Mouse (Mus musculus) forebrain, embryonic 14.5 days (tissue): Measurements from ENCODE around the gene Prr12. TPM values are rescaled to one million over a fixed set of nuclear protein-coding genes. Genes with fewer than 3 reads are reported as not detected.

Source experiments
- ATAC-seq: fragments of 200-750 bp; cut with Nextera tagmentation; 2 replicates; pipeline ENCODE4 v1.8.0; 2017; ENCODE audit warnings: mild to moderate bottlenecking, moderate library complexity
- DNase-seq: peaks from one replicate; pipeline ENCODE4 v3.0.0-alpha.2; 2015; ENCODE audit warnings: low spot score
- H3K27ac ChIP-seq: fragments of 300-500 bp; sonication (generic); 2 replicates; pipeline ENCODE4 v1.5.1; 2014; ENCODE audit warnings: low read depth, mild to moderate bottlenecking, control low read depth, low read length, moderate library complexity
- H3K27me3 ChIP-seq: fragments of 300-500 bp; sonication (generic); replicated peaks from 2 replicates; pipeline ENCODE4 v1.6.1; 2014; ENCODE audit warnings: low read length, control low read depth, mixed read lengths; ENCODE audit not compliant: control insufficient read depth, insufficient read depth
- H3K36me3 ChIP-seq: fragments of 300-500 bp; sonication (generic); 2 replicates; pipeline ENCODE4 v1.6.1; 2014; ENCODE audit warnings: low read length, control low read depth; ENCODE audit not compliant: control insufficient read depth, insufficient read depth
- H3K4me1 ChIP-seq: fragments of 300-500 bp; sonication (generic); 2 replicates; pipeline ENCODE4 v1.6.1; 2014; ENCODE audit warnings: antibody characterized with exemption, low read length, control low read depth; ENCODE audit not compliant: control insufficient read depth, insufficient read depth
- H3K4me2 ChIP-seq: fragments of 300-500 bp; sonication (generic); 2 replicates; pipeline ENCODE4 v1.6.1; 2014; ENCODE audit warnings: mild to moderate bottlenecking, control low read depth, low read length
- H3K4me3 ChIP-seq: fragments of 300-500 bp; sonication (generic); 2 replicates; pipeline ENCODE4 v1.5.1; 2014; ENCODE audit warnings: low read depth, low read length, control low read depth
- H3K9ac ChIP-seq: fragments of 300-500 bp; sonication (generic); 2 replicates; pipeline ENCODE4 v1.6.1; 2014; ENCODE audit warnings: mild to moderate bottlenecking, low read length, control low read depth, moderate library complexity
- H3K9me3 ChIP-seq: fragments of 300-500 bp; sonication (generic); replicated peaks from 2 replicates; pipeline ENCODE4 v1.6.1; 2016; ENCODE audit warnings: low read length, control low read depth, mixed read lengths; ENCODE audit not compliant: control insufficient read depth
- WGBS: fragments of 180-500 bp; shearing (Covaris S2); extraction: QIAGEN DNeasy Blood & Tissue Kit; methylation state at CpG from one replicate; pipeline ENCODE4 v1.1.7; 2014; 5-methylcytosine and 5-hydroxymethylcytosine counted together
- polyA plus RNA-seq: library from polyadenylated mRNA; unstranded; fragments of >200 nt; fragmentation: Nextera tagmentation; extraction: Ambion mirVana; gene quantifications from 2 replicates; pipeline ENCODE4 v1.2.1, GENCODE M21; 2014

Prr12 gene
- polyA plus RNA-seq, 1 experiment from 2014 or later = 13.6 TPM

DNA sequence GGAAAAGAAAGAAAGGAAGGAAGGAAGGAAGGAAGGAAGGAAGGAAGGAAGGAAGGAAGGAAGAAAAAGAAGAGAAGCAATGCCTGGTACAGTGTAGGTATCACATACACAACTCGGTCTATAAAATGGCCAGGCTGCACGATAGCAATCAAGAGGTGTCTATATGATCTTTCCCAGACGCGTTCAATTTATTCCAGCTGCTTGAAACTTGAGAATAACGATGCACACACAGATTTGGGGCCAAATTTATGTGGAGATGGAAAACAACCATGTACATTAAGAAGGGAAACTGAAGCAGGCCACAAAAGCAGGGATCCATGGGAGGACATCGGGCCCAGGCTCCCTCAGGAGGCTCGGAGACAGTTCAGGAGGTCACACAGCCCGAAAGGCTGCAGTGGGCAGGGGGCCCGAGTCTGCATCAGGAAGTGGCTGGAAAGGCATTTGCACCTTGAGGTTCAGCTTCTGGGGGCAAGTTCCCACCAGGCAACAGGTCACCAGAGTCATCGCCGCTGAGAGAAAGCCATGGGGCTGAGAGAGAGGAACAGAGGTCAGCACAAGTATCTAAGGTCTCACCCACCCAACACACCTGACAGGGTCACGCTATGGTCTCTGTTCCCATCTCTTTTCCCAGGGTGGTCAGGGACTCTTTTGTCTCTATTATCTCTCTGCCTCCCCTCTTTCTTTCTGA is 40.3 kb upstream of the Prr12 start:
- Histone ChIP-seq H3K9ac (no peak overlapping the region), H3K27me3 (no peaks in the 10 kb centered on the region), H3K4me1 (peaks cover 8% of the 10 kb centered on the region; the same call in 1 of the 2 replicates), H3K4me2 (no peak overlapping the region), H3K9me3 (no peaks in the 10 kb centered on the region), H3K36me3 (no peaks in the 10 kb centered on the region), H3K27ac (no peak overlapping the region), H3K4me3 (no peak overlapping the region)
- DNase-seq (no peak), ATAC-seq (no peak)
- 68% methylated on average over 12 of the region's 12 CpGs for WGBS

DNA sequence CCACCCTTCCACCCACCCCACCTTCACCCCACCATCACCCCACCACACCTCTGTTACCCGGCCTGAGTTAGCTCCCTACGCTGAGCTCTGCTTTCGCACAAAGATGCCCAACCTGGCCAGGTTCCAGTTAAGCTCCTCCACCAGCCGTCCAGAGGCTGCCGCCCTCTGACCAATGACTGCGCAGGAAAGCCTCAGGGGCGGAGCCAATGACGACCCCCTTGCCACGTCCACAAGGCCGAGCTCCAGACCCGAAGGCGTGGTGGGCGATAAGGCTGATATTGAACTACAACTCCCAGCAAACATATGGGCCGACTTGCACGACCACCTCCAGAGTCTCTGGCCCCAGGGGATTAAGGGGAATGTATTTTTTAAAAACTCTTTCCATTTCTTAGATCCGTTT is 39.4 kb upstream of the Prr12 start, which contains the start of gene Rcn3:
Gene Rcn3, minus strand, starts transcription at position 174 of the 400 bp plus-strand sequence.
- WGBS = under 1% methylated on average over 16 of the region's 16 CpGs
- DNase-seq (peak; percentile 95), ATAC-seq (peak; percentile 96)
- no peaks in the 10 kb centered on the region for H3K27me3 ChIP-seq
- peak within 1 kb of the TSS; percentile 31 for H3K4me3 ChIP-seq
- H3K9ac ChIP-seq = peak within 1 kb of the TSS; percentile 57
- H3K4me2 ChIP-seq = peak within 1 kb of the TSS; percentile 60
- H3K4me1 ChIP-seq = peaks cover 8% of the 10 kb centered on the region; the same call in 1 of the 2 replicates
- H3K27ac ChIP-seq = no peak within 1 kb of the TSS
- no peaks in the 10 kb centered on the region for H3K9me3 ChIP-seq
- H3K36me3 ChIP-seq = 0 out of 2 replicates have a peak, but pooled peaks cover under 1% of the 10 kb centered on the region

- DNase-seq = no peak
- H3K36me3 ChIP-seq = peaks cover 6% of the 10 kb centered on the region; the same call in 1 of the 2 replicates
Measured at GRCm38 (mm10) chr7:45091001-45091990, 38.6 kb upstream of the Prr12 start.

DNA sequence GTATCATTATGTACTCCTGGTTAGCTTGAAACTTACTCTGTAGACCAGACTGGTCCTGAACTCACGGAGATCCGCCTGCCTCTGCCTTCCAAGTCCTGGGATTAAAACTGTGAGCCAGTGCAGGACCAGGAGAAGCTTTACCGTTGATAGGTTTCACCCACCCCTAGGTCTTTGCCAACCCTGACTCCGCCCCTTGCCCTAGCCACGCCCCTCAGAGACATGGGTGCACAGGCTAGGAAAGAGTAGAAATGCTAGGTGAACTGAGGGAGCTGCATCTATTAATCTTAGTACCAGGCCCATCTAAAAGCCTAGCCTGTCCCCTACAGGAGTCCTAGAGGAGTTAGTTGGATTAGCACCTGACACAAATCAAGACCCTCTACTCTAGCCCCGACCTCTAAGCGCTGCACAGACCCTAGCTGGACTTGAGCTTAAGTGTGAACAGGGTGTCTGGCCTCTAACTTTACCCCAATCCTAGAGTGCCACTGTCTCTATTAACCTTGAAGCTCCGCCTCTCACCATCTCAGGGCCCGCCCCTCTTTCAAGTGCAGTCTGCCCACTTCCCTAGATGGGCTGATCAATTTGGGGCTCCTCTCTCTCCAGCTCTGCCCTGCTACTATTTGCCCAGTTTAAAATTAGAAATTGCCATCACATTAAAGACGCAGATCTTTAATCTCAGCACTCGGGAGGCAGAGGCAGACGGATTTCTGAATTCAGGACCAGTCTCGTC is 37.7 kb upstream of the Prr12 start:
- ATAC-seq (no peak), DNase-seq (no peak)
- Histone ChIP-seq H3K9me3 (no peaks in the 10 kb centered on the region), H3K27me3 (no peaks in the 10 kb centered on the region), H3K36me3 (peaks cover 13% of the 10 kb centered on the region), H3K9ac (no peak overlapping the region), H3K4me1 (peaks cover 8% of the 10 kb centered on the region; the same call in 1 of the 2 replicates), H3K4me2 (no peak overlapping the region), H3K4me3 (no peak overlapping the region), H3K27ac (no peak overlapping the region)
- WGBS = 83% methylated on average over 13 of the region's 13 CpGs

More at GRCm38 (mm10) chr7:45091001-45091990, 38.6 kb upstream of the Prr12 start:
- ATAC-seq = peak; percentile 63
- Histone ChIP-seq H3K4me2 (peak overlapping the region; percentile 60), H3K4me1 (peaks cover 8% of the 10 kb centered on the region; the same call in 1 of the 2 replicates), H3K27ac (no peak overlapping the region), H3K9ac (peak overlapping the region; percentile 57), H3K9me3 (no peaks in the 10 kb centered on the region), H3K4me3 (peak overlapping the region; percentile 31), H3K27me3 (no peaks in the 10 kb centered on the region)
- whole genome bisulfite sequencing = 14% methylated on average over 35 of the region's 35 CpGs

- Histone ChIP-seq H3K27ac (no peak overlapping the region), H3K4me1 (peaks cover 8% of the 10 kb centered on the region; the same call in 1 of the 2 replicates), H3K9ac (no peak overlapping the region), H3K4me2 (no peak overlapping the region), H3K4me3 (no peak overlapping the region), H3K36me3 (peaks cover 20% of the 10 kb centered on the region), H3K27me3 (no peaks in the 10 kb centered on the region), H3K9me3 (no peaks in the 10 kb centered on the region)
- DNase-seq (no peak), ATAC-seq (no peak)
- 94% methylated on average over 17 of the region's 17 CpGs for WGBS
Measured at GRCm38 (mm10) chr7:45088597-45088996, 35.9 kb upstream of the Prr12 start.

DNA sequence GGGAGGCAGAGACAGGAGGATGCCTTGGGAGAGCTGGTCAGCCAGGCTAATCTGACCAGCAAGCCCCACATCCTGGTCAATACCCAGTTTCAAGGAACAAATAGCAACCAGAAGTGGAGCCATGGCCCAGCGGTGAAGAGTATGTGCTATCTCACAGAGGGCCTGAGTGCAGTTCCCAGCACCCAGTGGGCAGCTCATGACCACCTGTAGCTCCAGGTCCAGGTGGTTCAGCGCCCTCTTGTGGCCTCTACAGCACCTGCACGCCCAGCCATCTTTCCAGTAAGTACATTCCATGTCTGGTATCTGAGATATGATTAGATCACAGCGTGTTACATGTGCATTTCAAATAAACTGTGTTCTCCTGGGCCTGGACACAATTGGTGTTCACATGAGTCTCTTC is 33.4 kb upstream of the Prr12 start:
- Histone ChIP-seq H3K27me3 (no peaks in the 10 kb centered on the region), H3K4me3 (no peak overlapping the region), H3K9ac (no peak overlapping the region), H3K9me3 (no peaks in the 10 kb centered on the region), H3K4me2 (no peak overlapping the region), H3K27ac (no peak overlapping the region), H3K36me3 (peaks cover 27% of the 10 kb centered on the region), H3K4me1 (peaks cover 2% of the 10 kb centered on the region; the same call in 1 of the 2 replicates)
- DNase-seq (no peak), ATAC-seq (no peak)
- WGBS = 79% methylated on average over 4 of the region's 4 CpGs

DNA sequence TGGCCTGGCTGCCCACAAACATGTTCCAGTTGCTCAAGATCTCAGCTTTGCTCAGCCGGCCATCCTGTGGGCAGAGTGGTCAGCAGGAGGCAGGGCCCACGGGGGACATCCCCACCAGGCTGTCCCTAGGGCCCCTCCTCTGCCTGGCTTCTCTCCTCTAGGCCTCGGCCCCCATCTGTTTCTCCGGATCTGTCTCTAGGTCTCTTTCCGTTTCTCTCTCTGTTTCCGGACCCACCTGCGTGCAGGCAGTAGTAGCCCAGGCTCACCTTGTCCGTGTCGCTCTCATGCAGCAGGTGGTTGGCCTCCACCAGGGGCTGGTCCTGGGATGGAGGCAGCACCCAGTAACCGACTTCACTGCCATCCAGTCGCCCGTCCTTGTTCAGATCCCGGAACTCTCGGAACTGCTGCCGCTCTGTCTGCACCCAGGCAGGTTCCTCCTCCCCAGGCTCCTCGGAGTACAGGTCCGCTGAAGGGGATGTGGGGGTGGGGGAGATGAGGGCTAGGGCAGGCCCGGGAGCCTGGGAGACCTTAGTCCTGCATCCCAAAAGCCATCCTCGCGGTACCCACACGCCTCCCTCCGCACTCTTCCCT is 30.7 kb upstream of the Prr12 start:
- DNase-seq = no peak

More for the DNA sequence above, 30.7 kb upstream of the Prr12 start:
- no peak overlapping the region for H3K4me3 ChIP-seq
- H3K27ac ChIP-seq = no peak overlapping the region
- no peaks in the 10 kb centered on the region for H3K4me1 ChIP-seq
- no peaks in the 10 kb centered on the region for H3K27me3 ChIP-seq
- 90% methylated on average over 22 of the region's 22 CpGs for WGBS
- no peak overlapping the region for H3K9ac ChIP-seq
- no peaks in the 10 kb centered on the region for H3K9me3 ChIP-seq
- peaks cover 27% of the 10 kb centered on the region for H3K36me3 ChIP-seq
- no peak overlapping the region for H3K4me2 ChIP-seq
- ATAC-seq = no peak
